Mouse (Mus musculus): ENCODE data around the gene Pclo.
"Not testable (repeated sequence)": the region's sequence is repeated elsewhere in the genome, so short reads cannot be mapped to it uniquely, and the experiment has no call there.

Pclo gene

GRCm38 (mm10) chr5:14696745-14697144 is 182.0 kb downstream of the Pclo start:
- no peak for DNase-seq

DNA sequence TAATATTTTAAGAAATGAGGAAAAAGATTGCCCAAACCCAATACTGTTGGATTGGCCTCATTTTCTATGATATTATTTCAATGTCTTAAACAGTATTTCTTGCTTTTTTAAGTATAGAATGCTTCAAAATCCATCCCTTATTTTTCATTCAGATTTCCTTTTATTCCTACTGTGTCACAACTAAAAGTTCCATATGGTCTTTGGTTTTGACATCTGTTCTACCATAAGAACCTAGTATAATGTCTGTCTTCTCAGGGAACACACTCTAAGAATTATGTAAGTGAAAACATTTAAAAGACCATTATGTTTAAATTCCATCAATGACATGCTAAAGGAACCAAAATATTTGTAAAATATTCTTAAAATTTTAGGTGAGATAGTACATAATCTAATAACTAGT is 186.2 kb downstream of the Pclo start:
- no peak for DNase-seq

DNA sequence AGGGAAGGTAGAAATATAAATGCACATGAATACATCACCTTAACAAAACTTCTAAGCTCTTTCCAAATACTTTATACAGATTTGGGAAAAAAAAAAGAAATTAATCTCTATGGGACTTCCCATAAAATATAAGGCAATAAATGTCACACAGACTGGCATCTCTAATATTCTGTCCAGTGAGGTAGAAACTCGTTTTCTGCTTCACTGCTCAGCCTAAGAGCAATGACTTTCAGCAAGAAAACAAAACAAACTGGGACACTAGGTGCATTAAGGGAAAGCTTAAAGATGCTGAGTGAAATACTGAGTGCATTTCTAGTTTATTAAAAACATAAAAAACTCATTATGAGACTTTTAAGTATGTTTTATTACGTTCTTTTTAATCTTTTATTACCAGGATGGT is 190.7 kb downstream of the Pclo start:
- no peak for DNase-seq

GRCm38 (mm10) chr5:14707311-14707710 is 192.6 kb downstream of the Pclo start:
- no peak for DNase-seq

GRCm38 (mm10) chr5:14723576-14723975 is 208.9 kb downstream of the Pclo start:
- DNase-seq, result no peak

- DNase-seq, result no peak
These were observed 214.0 kb downstream of the Pclo start for GRCm38 (mm10) chr5:14728676-14729253.

DNA sequence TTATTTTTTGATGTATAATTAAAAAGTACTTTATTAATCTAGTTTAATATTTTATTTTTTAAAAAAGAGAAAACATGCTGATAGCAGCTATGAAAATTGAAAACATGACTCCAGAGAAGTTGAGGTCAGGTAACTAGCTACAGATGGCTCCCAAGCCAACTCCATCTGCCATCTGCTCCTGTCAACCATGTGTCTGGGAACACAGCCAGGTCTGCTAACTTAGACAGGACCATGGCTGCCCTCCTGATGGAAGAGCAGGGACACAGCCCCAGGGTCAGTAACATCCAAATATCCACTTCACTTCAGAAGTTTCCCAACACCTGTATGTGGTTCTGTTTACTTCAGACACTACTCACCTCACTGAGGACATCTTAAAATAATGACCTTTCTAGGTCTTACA is 236.2 kb downstream of the Pclo start:
- no peak for DNase-seq

GRCm38 (mm10) chr5:14766686-14767085 is 252.0 kb downstream of the Pclo start:
- no peak for DNase-seq

DNA sequence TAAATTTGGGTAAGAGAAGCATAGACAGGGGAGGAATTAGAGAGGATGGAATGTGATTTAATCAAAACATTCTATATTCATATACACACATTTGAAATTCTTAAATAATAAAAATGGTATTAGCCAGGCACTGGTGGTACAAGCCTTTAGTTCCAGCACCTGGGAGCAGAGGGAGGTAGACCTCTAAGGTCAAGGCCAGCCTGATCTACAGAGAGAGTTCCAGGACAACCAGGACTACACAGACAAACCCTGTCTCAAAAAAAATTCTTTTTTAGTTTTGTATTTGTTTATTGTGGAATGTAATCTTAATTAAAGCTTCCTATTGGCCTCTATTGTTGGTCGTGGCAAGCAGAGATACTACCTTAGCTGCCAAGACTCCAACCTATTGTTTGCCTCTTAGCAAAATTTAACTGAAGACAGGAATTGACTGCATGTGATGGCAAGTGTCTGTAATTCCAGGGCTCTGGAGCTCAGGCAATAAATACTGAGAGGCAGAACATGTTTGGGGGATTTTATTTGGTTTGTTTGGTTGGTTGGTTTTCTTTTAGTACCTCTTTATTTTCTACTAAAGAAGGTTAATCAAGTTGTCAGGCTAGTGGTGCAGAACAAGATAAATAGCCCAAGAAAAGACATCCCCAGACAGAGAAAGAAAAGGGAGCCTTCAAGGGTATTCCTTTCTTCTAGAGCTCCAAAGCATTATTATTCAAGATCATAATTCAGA is 267.8 kb downstream of the Pclo start:
- no peak for DNase-seq

DNA sequence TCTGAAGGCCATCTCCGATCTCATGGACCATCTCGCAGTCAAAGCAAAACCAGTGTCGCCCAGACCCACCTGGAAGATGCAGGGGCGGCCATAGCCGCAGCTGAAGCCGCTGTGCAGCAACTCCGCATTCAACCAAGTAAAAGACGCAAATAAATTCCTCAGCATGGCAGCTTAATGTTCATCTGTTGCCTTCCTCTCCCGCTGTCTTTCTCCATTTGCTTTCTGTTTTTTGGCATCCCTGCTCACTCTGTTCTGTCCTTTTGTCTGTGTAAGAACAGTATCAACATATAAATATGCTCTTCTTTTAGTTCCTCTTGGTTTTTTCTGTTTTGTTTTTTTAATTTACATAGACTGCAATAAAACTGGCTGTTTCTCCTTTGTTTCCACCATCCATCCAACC is 279.2 kb downstream of the Pclo start:
- no peak for DNase-seq

DNA sequence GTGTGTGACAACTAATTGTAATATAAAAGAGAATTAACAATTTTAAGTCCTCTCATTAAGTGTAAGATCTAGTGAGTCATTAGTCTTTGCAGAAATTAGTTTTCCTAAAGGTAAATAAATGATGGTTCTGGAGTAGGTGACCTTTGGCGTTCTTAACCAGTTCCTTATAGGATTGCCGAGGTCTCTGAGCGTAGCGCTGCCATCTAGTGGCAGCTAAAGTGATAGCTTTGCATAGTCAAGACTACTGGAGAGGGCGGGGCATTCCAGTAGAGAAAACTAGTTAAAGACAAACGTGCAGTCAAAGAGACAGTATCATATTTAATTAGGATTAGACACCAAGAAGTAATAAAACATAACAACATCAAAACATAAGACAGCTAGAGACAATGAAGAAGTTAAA is 292.4 kb downstream of the Pclo start:
- DNase-seq, result peak; percentile 48

DNA sequence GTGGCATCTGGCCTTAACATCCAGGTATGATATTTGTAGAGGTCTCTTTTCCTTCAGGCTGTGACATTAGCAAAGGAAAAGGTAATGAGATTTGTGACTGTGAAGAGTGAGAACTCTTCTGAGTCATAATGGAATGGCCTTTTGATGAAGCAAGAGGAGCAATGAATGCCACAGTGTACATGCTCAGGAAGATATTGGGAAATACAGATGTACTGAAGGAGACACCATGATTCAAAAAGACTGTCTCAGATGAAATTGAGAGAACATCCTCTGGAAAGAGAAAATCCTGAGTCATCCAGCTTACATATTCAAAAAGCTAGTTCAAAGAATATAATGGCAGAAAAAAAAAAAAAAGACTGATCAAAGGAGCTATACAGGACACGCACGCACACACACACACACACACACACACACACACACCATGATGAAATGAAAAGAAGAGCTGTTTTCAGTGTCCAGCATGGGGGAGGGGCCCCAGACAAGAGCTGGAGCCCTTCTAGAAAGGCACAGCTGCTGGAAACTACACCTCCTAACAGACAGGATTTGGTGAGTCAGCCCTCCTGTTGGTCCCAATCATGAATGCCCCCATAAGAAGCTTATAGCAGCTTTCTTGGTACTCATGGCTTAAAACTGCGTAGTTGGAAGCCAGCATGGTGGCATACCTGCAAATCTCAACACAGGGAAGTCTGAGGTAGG is 318.6 kb downstream of the Pclo start:
- DNase-seq, result no peak

DNA sequence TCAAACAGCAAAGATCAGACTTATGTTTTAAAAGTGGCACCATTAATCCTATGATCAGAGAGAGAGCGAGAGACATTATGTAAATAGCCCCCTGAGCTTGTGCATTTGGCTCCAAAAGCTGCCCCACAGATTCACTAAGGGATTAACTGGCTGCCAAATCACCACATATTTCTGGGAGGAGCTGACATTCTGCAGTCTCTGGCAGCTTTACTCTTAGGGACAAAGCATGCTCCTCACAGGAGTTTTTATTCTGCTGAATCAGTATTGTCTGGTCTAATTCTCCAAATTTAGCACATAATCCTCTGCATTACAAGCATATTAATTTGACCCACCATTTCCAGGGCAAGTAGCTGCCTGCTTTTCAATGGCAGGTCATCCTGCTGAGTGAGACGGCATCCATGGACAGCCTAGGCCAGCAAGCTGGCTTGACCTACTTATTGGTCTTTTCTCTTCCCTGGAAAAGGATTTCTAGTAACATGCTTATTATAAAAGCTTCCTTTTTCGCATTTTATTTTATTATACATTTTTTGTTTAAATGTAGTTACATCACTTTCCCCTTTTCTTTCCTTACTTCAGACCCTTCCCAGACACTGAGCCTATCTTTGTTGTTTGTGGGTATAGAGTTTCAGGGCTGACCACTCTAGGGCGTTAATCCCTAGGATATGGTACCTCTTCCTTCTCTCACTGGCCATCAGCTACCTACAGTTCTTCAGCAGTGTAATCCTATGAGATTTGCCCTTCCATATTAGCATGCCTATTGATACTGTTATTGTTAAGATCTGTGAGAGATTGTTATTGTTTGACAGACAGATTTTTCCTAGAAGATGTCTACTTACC is 319.7 kb downstream of the Pclo start:
- no peak for DNase-seq

DNA sequence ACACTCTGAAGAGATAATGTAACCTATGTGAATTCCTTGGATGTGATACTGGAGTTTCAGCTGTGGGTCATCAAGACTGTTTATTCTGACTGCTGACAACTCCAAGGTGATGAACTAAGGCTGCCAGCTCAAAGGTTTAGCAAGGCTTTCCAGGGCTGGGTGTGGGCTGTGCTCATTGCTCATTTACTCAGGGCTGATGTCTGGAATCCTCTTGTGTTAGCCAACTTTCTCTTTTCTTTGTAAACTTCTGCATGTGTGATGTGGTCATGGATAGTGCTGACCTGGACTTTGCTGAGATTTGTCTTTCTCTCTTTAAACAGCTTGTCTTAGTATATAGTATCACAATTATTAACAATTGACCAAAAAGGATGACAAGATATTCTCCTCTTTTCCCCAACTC is 338.9 kb downstream of the Pclo start:
- DNase-seq, result no peak

GRCm38 (mm10) chr5:14885291-14885690 is 370.6 kb downstream of the Pclo start:
- not testable (repeated sequence) for DNase-seq

DNA sequence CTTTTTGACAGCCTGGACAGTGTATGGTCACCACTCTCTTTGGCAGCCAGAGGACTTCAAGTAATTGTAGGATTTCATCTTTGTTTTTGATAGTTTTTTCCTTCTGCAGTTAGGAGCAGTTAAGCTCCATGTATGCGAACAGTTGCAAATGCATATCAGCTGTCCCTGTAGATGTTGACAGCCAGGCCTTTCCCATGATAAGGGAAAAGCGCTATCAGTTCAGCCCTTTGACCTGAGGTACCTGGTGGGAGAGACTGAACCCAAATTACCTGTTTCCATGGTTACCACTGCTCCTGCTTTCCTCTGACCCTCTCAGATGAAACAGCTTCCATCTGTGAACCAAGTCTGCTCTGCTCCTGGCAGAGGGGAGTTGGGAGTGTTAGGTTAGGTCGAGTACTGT is 377.5 kb downstream of the Pclo start:
- DNase-seq, result no peak

GRCm38 (mm10) chr5:14903539-14903938 is 388.8 kb downstream of the Pclo start:
- DNase-seq, result not testable (repeated sequence)
